Mouse (Mus musculus) ES-E14 (cell line): ENCODE results near the gene Mmp20. TPM values are rescaled to one million over a fixed set of nuclear protein-coding genes. Genes with fewer than 3 reads are reported as not detected.

Experiments
- DNase-seq: peaks from one replicate; pipeline ENCODE4 v3.0.0-alpha.2; 2013; ENCODE audit warnings: low read depth, low spot score
- H3K27ac ChIP-seq: 2 replicates; pipeline ENCODE4 v1.5.1; 2012; ENCODE audit warnings: low read depth, mild to moderate bottlenecking, low read length, moderate library complexity, mixed read lengths; ENCODE audit not compliant: poor library complexity, insufficient read depth, severe bottlenecking
- H3K36me3 ChIP-seq: 2 replicates; pipeline ENCODE4 v1.6.1; 2012; ENCODE audit warnings: mild to moderate bottlenecking, low read length, moderate library complexity, mixed read lengths; ENCODE audit not compliant: control insufficient read depth, poor library complexity, insufficient read depth, severe bottlenecking
- H3K4me1 ChIP-seq, 2 experiments: fragments of 150-350 bp in 1 of 2; sonication (generic) in 1 of 2; 2 replicates each; pipeline ENCODE4 v1.6.1; 2012; ENCODE audit warnings: low read length in 2 of 2, mild to moderate bottlenecking in 1 of 2, mixed read lengths in 1 of 2; ENCODE audit not compliant: control insufficient read depth in 2 of 2, insufficient read depth in 2 of 2, poor library complexity in 1 of 2
- H3K4me3 ChIP-seq, 2 experiments: fragments of 150-350 bp in 1 of 2; sonication (generic) in 1 of 2; 2 replicates each; pipeline ENCODE4 v1.5.1; 2012; ENCODE audit warnings: low read length in 2 of 2, low read depth in 1 of 2, mild to moderate bottlenecking in 1 of 2, mixed read lengths in 1 of 2; ENCODE audit not compliant: insufficient read depth in 1 of 2, poor library complexity in 1 of 2, severe bottlenecking in 1 of 2
- H3K9ac ChIP-seq: 2 replicates; pipeline ENCODE4 v1.6.1; 2012; ENCODE audit warnings: low read depth, mild to moderate bottlenecking, low read length, mixed read lengths; ENCODE audit not compliant: poor library complexity, insufficient read depth, severe bottlenecking
- H3K9me3 ChIP-seq: fragments of 150-350 bp; sonication (generic); 2 replicates; pipeline ENCODE4 v1.6.1; 2012; ENCODE audit warnings: low read depth, mild to moderate bottlenecking, low read length; ENCODE audit not compliant: control insufficient read depth, insufficient read depth
- CHD2 ChIP-seq: IDR thresholded peaks from 2 replicates; pipeline ENCODE4 v1.6.1; 2014; ENCODE audit warnings: mild to moderate bottlenecking, low read depth, low read length, inconsistent platforms
- HCFC1 ChIP-seq: IDR thresholded peaks from 2 replicates; pipeline ENCODE4 v1.6.1; 2012; ENCODE audit warnings: low read length, inconsistent platforms, borderline replicate concordance; ENCODE audit not compliant: insufficient read depth
- MAFK ChIP-seq: IDR thresholded peaks from 2 replicates; pipeline ENCODE4 v1.6.1; 2014; ENCODE audit warnings: mild to moderate bottlenecking, low read depth, low read length, inconsistent platforms; ENCODE audit not compliant: insufficient read depth
- ZC3H11A ChIP-seq: IDR thresholded peaks from 2 replicates; pipeline ENCODE4 v1.6.1; 2012; ENCODE audit warnings: low read depth, mild to moderate bottlenecking, inconsistent platforms, low read length, borderline replicate concordance
- ZNF384 ChIP-seq: IDR thresholded peaks from 2 replicates; pipeline ENCODE4 v1.6.1; 2012; ENCODE audit warnings: low read depth, low read length, inconsistent platforms
- in situ Hi-C, 2 experiments: fragments of 600-800 bp; cut with MboI; formaldehyde crosslinking; loops; one replicate each; pipeline ENCODE4 v1.15.1; 2025; ENCODE audit warnings: low sequenced_read_pairs in 2 of 2, inconsistent platforms in 1 of 2; ENCODE audit not compliant: unreplicated experiment in 2 of 2
- total RNA-seq: library from RNA; depleted of rRNA; stranded (reverse); fragments of 300-350 nt; gene quantifications from 2 replicates; pipeline ENCODE4 v1.2.3, GENCODE M21; 2012

Mmp20 gene
- total RNA-seq, 1 experiment = 0.18 TPM

GRCm38 (mm10) chr9:7647901-7648300, 19.9 kb downstream of the Mmp20 start:
- no peak overlapping the region for H3K4me3 ChIP-seq
- H3K36me3 ChIP-seq = no peaks in the 10 kb centered on the region
- H3K9me3 ChIP-seq = no peaks in the 10 kb centered on the region
- H3K27ac ChIP-seq = no peak overlapping the region
- no peak overlapping the region for H3K9ac ChIP-seq
- in situ Hi-C loops = no loop called here
- no peak for TF ChIP-seq HCFC1
- TF ChIP-seq MAFK = no peak
- TF ChIP-seq CHD2 = no peak
- no peak for TF ChIP-seq ZNF384
- no peak for TF ChIP-seq ZC3H11A
- DNase-seq = no peak
- H3K4me1 ChIP-seq = no peaks in the 10 kb centered on the region

- Histone ChIP-seq H3K4me1 (no peaks in the 10 kb centered on the region), H3K27ac (no peak overlapping the region), H3K4me3 (no peak overlapping the region), H3K9me3 (no peaks in the 10 kb centered on the region), H3K9ac (no peak overlapping the region), H3K36me3 (no peaks in the 10 kb centered on the region)
- in situ Hi-C loops = no loop called here
- DNase-seq = no peak
- TF ChIP-seq MAFK (no peak), HCFC1 (no peak), ZNF384 (no peak), ZC3H11A (no peak), CHD2 (no peak)
Observed at GRCm38 (mm10) chr9:7650397-7651180, 22.6 kb downstream of the Mmp20 start.

GRCm38 (mm10) chr9:7652351-7653085, 24.5 kb downstream of the Mmp20 start:
- no peaks in the 10 kb centered on the region for H3K9me3 ChIP-seq
- H3K27ac ChIP-seq = no peak overlapping the region
- no peaks in the 10 kb centered on the region for H3K36me3 ChIP-seq
- DNase-seq = no peak
- in situ Hi-C loops = no loop called here
- TF ChIP-seq MAFK (no peak), CHD2 (no peak), ZC3H11A (no peak), HCFC1 (no peak), ZNF384 (no peak)
- H3K9ac ChIP-seq = no peak overlapping the region
- H3K4me1 ChIP-seq = no peaks in the 10 kb centered on the region
- H3K4me3 ChIP-seq = no peak overlapping the region

- H3K4me1 ChIP-seq = peaks cover 0 to 2% of the 10 kb centered on the region in 2 experiments; a peak in 2 of 4 replicates
- no peaks in the 10 kb centered on the region for H3K9me3 ChIP-seq
- H3K4me3 ChIP-seq = no peak overlapping the region
- in situ Hi-C loops = no loop called here
- H3K9ac ChIP-seq = no peak overlapping the region
- DNase-seq = no peak
- H3K27ac ChIP-seq = no peak overlapping the region
- H3K36me3 ChIP-seq = no peaks in the 10 kb centered on the region
- TF ChIP-seq CHD2 (no peak), MAFK (no peak), ZNF384 (no peak)
Observed at GRCm38 (mm10) chr9:7657946-7658345, 29.9 kb downstream of the Mmp20 start.
